Comparison of ENCODE assay signal across 7 mouse cellular contexts in the genomic region with DNA sequence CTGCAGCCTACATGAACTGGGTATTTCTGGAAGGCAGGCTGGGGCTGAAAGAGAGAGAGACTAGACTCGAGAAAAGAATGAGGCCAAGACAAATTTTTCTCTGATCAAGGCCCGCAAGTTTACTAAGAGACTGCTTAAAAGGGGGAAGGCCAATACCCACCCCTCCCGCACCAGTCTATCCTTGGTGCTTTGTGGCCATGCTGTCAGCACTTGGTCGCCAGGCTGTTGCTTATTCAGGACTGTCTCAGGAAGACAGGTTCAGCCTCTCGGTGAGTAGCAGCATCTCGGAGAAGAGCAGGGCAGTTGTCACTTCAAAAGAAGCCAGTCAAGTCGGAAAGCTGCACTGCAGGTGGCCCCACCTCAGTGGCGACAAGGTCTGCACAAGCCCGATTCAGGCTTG. TPM values are rescaled to one million over a fixed set of nuclear protein-coding genes. Genes with fewer than 3 reads are reported as not detected.
"Had no signal": no experiment of that assay in that cellular context is flagged by ENCODE, and none has a peak within 500 bp of the region (broad histone marks: within the 10 kb centered on the region; RNA-seq: fewer than 3 reads in every experiment).

No protein-coding gene starts in this region.

RNA-seq across cellular contexts. Expression of a gene that starts 11.9 kb away (rescaled TPM):
- polyA plus RNA-seq: liver, adult 2 months; liver, embryonic 12.5 days; liver, embryonic 13.5 days; liver, embryonic 14.5 days; liver, postnatal 0 days; macrophage; neural tube, embryonic 11.5 days had no signal
